Mouse (Mus musculus): ENCODE data around the gene Mmp19.

Mmp19 gene

DNA sequence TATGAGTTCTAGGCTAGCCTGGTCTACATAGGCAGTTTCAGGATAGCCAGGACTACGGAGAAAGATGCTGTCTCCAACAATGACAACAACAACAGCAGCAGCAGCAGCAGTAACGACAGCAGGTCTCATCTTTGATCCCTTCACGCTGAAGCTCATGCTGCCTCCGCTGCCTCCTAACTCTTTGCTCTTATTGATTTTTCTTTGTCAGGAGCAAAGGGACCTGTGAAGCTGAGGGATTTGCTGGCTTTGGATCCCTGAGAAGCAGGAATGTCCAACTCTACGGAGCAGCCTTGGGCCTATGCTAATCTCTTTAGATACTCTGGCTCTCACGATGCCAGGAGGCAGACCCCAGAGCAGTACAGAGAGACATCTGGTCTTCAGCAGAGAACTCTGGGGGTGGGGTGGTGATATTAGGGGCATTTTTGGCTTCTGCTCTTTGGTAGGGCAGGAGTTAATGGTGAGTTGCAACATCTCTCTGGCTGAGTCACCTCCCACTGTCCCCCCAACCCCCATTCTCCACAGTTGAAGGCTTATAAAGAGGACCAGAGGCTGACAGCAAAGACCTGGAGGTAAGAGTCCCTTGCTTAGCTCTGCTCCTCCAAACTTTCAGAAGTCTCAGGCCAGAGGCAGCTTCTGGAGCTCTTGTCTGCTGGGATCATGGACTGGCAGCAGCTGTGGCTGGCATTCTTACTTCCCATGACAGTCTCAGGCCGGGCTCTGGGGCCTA is at the start of gene Mmp19:
Gene Mmp19, plus strand, starts transcription at position 513 of the 727 bp plus-strand sequence.
- no peak for DNase-seq

DNA sequence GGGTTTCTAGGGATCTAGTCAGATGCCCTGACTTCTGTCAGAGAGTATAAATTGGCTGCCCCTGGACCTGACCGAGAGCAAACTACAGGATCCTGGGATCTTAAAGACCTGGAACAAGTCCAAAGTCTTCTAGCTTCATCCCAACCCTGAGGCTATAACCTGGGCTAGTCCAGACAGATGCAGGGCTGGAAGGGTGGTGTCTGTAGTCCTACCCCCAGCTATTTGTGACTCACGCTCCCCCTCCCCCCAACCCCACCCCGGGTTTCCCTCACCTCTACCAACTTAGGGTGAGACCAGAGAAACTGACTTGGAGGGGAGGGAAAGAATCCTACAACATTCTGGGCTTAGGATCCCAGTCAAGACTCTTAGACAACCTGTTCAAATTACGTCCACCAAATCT is 48.1 kb upstream of the Mmp19 start:
- DNase-seq = no peak

DNA sequence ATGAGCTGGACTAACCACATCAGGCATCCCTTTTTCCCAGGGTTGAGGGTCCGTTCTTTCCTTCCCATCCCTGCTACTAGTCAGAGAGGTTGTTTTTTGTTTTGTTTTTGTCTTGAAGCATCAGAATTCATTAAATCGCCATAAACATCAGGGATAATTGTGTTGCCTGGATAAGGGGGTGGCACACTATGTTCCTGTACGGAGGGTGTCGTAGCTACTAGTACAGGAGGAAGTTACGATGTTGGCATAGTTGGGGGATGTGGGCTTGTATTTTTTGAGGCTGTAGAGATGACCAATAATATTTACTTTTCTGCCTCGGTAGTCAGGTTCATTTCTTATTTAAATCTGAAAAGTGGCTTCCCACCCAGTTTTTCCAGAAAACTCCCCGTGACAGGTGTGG is 47.5 kb upstream of the Mmp19 start:
- DNase-seq = peak; percentile 32

GRCm38 (mm10) chr10:128743791-128744191 is 46.9 kb upstream of the Mmp19 start:
- DNase-seq = peak; percentile 73

- peak; percentile 34 for DNase-seq
These were observed 46.5 kb upstream of the Mmp19 start for GRCm38 (mm10) chr10:128744211-128744610.

DNA sequence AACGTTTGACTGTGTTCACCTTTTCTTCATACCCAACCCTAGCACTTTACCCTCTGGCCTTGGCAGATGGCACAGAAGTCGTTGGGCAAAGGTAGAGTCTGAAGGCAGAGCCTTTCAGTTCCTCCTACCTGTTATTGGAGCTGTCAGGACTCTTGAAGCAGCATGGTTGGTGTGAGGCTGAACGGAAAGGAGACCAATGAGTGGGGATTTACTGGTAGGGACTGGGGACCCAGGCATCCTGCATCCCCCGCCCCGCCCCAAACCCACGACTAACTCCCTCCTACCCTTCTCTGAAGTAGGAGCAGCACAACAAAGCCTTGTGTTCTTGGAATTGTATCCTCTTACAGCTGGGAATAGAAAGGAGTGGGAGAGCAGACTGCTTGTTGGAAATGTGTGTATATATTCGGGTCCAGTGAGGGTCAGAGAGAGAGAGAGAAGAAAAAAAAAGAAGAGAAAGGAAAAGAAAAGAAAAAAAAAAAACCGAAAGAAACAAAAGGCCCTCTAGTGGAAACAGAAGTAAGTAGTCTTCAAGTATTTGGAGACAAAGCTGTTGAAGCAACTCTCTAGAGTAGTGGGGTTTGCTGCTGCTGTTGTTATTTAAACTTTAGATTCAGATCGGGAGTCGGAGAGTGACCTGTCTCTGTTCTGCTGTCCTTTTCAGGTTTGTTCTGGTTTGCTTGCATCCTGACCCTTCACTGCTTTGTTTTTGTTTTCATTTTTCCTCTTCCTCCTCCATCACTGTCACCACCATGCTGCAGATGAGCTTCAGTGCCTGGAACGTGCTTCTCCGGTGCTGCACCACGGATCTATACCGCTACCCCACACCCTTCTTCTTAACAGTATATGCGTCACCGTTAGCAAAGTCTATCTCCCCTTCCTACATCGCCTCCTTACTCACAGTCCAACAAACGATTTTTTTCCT is 45.8 kb upstream of the Mmp19 start, which contains the start of gene Dgka:
Gene Dgka, minus strand, starts transcription at position 176 of the 922 bp plus-strand sequence.
- peak; percentile 86 for DNase-seq

DNA sequence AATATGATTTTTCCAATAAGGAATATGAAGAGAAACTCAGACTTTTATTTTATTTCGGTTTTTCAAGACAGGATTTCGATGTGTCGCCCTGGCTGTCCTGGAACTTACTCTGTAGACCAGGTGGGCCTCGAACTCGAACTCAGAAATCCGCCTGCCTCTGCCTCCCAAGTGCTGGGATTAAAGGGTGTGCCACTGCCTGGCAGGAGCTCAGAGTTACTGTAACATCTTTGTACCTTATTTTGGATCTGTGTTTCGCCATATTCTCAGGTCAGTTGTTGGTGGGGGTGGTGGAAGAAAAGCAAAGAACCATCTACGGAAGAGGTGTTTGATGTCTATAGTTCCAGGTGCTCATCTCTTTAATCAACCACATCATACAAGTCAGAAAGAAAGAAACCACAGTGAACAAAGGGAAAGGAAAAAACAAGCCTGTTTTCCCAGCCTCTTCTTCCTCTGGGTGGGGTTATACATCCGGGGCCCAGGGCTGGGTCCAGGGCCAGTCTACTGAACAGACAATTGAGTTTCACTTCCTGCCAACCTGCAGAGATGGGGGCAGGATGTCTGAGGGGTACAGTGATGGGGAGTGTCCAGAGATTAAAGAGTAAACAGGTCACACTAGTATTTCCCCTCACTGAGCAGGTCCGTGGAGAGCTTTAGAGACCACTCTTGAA is 44.6 kb upstream of the Mmp19 start:
- peak; percentile 90 for DNase-seq

DNA sequence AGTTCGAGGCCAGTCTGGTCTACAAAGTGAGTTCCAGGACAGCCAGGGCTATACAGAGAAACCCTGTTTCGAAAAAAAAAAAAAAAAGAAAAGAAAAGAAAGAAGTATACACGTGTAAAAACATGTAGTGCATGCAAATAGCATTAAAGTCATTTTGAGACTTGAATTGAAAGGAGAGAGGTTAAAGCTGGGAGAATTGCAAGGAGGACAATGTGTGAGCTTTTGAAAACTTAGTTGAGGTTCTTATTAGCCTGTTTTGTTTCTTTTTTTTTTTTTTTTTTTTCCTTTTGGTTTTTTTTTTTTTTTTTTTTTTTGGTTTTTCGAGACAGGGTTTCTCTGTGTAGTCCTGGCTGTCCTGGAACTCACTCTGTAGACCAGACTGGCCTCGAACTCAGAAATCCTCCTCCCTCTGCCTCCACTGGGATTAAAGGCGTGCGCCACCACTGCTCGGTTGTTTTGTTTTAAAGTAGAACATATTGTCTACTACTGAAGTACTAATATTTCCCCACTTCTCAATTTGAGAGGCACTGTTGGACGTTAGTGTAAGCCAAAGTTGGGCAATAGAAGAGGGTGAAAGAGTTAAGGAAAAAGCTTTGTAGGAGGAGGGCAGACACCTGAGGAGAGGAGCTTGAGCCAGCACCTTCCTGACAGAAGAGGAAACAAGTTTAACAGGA is 43.6 kb upstream of the Mmp19 start:
- DNase-seq = no peak

GRCm38 (mm10) chr10:128747646-128748251 is 43.0 kb upstream of the Mmp19 start, which contains the start of gene Pym1:
Pym1 (plus strand) TSS chr10:128747889.
- peak; percentile 69 for DNase-seq

DNA sequence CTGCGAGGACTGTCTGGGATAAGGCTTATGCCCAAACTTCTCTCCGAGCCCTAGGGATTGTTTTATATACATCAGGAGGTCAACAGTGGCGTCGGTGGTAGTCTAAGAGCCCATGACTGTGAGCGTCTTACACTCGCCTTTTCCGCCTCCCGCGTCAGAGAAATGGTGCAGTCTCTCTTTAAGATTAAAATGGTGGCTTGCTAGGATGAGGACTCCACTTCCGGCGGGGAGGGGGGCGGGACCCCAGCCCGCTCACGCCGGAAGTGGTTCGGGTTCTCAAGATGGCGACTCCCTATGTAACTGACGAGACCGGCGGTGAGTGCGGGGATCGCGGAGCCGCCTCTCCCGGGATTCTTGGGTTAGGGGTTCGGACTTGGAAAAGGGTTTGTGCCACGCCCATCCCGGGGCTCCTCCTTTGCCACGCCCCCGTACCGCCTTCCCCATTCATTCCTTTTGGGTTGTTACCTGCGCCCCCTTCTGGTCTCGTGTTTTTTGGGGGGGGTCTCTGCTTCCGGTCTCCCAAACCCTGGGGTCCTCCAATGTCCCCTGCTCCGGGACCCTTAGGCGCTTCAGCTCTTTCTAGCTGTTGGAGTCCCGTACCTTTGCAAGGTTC is 42.4 kb upstream of the Mmp19 start:
- DNase-seq = peak; percentile 87

- DNase-seq = no peak
These were observed 17.8 kb upstream of the Mmp19 start for GRCm38 (mm10) chr10:128772895-128773294.

- DNase-seq = no peak
These were observed 17.0 kb upstream of the Mmp19 start for GRCm38 (mm10) chr10:128773685-128774084.

GRCm38 (mm10) chr10:128778441-128778840 is 12.3 kb upstream of the Mmp19 start:
- DNase-seq = no peak

GRCm38 (mm10) chr10:128779011-128779795 is 11.5 kb upstream of the Mmp19 start:
- DNase-seq = peak; percentile 29

DNA sequence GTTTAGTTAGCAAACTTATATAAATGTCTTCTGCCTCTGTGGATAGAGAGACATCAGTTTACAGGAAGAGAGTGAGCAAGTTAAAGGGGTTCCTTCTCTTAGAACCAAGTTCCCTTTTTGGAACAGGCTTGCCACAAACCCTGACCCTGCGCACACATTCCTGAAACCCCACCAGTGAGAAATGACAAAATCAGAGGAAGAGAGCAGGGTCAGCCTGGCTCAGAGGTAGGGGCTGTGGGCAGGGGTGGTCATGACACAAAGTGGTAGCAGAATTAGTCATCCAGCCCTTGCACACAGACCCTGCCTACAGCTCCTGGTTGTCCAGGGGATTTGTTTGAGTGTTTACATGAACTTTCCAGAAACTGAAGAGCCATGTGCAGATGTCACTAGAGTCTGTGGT is 10.5 kb upstream of the Mmp19 start:
- no peak for DNase-seq

DNA sequence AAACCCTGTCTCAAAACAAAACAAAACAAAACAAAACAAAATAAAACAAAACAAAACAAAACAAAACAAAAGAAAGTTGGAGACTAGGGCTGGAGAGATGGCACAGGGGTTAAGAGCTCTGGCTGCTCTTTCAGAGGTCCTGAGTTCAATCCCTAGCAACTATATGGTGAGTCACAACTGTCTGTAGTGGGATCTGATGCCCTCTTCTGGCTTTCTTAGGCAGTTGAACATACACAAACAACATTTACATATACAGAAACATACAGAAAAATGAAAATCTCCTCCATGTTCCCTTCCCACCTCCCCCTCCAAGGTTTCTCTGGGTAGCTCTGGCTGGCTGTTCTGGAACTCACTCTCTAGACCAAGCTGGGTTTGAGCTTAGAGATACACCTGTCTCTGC is 1.3 kb downstream of the Mmp19 start:
- DNase-seq = no peak

DNA sequence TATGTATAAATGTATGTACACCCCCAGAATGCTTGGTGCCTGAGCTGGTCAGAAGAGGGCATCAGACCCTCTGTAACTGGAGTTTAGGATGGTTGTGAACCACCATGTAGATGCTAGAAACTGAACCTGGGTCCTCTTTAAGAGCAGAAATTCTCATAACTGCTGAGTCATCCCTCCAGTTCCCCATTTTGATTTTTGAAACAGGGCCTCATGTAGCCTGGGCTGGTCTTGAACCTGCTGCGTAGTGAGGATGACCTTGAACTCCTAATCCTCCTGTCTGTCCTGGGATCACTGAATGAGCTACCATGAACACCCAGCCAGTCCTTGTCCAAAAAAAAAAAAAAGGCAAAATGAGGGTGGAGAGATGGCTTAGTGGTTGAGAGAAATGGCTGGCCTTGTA is 2.5 kb downstream of the Mmp19 start:
- no peak for DNase-seq

- no peak for DNase-seq
These were observed 3.7 kb downstream of the Mmp19 start for GRCm38 (mm10) chr10:128794391-128794790.

GRCm38 (mm10) chr10:128795581-128795980 is 4.9 kb downstream of the Mmp19 start:
- DNase-seq = no peak

DNA sequence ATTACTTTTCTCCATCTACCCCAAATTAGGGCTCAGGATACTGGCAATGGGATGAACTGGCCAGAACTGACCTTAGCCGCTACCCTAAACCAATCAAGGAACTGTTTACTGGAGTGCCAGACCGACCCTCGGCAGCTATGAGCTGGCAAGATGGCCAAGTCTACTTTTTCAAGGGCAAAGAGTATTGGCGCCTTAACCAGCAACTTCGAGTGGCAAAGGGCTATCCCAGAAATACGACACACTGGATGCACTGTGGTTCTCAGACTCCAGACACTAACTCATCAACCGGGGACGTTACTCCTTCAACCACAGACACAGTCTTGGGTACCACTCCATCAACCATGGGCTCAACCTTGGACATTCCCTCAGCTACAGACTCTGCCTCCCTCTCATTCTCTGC is 8.0 kb downstream of the Mmp19 start:
- no peak for DNase-seq

DNA sequence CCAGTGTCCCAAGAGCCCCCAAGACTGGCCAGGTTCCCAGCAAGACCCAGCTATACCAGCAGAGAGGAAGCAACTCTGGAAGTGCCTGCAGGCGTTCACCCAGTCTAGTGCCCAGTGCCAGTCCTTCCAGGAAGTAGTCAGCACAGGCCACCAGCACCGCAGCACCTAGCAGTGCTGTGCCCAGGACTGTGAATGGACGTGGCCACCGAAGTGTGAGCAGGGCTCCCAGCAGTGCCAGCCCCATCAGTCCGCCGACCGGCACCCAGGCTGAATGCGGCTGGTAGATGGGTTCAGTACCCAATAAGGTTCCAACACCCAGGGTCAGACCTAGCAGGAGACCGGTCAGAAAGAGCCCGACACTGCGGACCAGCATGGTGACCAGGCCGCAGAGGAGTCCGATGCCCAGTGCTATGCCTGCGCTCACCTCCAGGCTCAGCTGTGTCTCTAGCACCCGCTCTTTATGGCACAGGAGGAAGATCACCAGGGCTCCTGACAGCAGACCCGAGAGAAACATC is 11.3 kb downstream of the Mmp19 start:
- DNase-seq = no peak

Data from thymus, postnatal 14 days (tissue).